Mouse (Mus musculus) heart, embryonic 11.5 days (tissue): ENCODE measurements around the gene Olfr1132. TPM values are rescaled to one million over a fixed set of nuclear protein-coding genes. Genes with fewer than 3 reads are reported as not detected.
"Not testable (repeated sequence)": the region's sequence is repeated elsewhere in the genome, so short reads cannot be mapped to it uniquely, and the experiment has no call there.

Experiments used
- ATAC-seq: fragments of 200-750 bp; cut with Nextera tagmentation; replicated peaks from 2 replicates; pipeline ENCODE4 v1.8.0; 2017; ENCODE audit warnings: moderate library complexity; ENCODE audit not compliant: insufficient number of reproducible peaks, low FRiP score, low TSS enrichment
- H3K27ac ChIP-seq: fragments of 300-500 bp; sonication (generic); 2 replicates; pipeline ENCODE4 v1.5.1; 2014; ENCODE audit warnings: mild to moderate bottlenecking, low read depth, low read length
- H3K27me3 ChIP-seq: fragments of 300-500 bp; sonication (generic); 2 replicates; pipeline ENCODE4 v1.6.1; 2014; ENCODE audit warnings: mild to moderate bottlenecking, low read length, mixed read lengths; ENCODE audit not compliant: control insufficient read depth, insufficient read depth
- H3K36me3 ChIP-seq: fragments of 300-500 bp; sonication (generic); 2 replicates; pipeline ENCODE4 v1.6.1; 2014; ENCODE audit warnings: mild to moderate bottlenecking, low read length, moderate library complexity, mixed read lengths; ENCODE audit not compliant: control insufficient read depth, insufficient read depth
- H3K4me1 ChIP-seq: fragments of 300-500 bp; sonication (generic); 2 replicates; pipeline ENCODE4 v1.6.1; 2014; ENCODE audit warnings: low read length; ENCODE audit not compliant: control insufficient read depth, insufficient read depth
- H3K4me2 ChIP-seq: fragments of 300-500 bp; sonication (generic); 2 replicates; pipeline ENCODE4 v1.6.1; 2014; ENCODE audit warnings: mild to moderate bottlenecking, moderate library complexity
- H3K4me3 ChIP-seq: fragments of 300-500 bp; sonication (generic); 2 replicates; pipeline ENCODE4 v1.5.1; 2014; ENCODE audit warnings: low read depth, low read length
- H3K9ac ChIP-seq: fragments of 300-500 bp; sonication (generic); 2 replicates; pipeline ENCODE4 v1.6.1; 2014; ENCODE audit warnings: mild to moderate bottlenecking, low read depth, low read length, moderate library complexity
- H3K9me3 ChIP-seq: fragments of 300-500 bp; sonication (generic); replicated peaks from 2 replicates; pipeline ENCODE4 v1.6.1; 2016; ENCODE audit warnings: low read length; ENCODE audit not compliant: control insufficient read depth
- WGBS: fragments of 180-500 bp; shearing (Covaris S2); extraction: QIAGEN DNeasy Blood & Tissue Kit; methylation state at CpG from one replicate; pipeline ENCODE4 v1.1.7; 2014; ENCODE audit not compliant: insufficient replicate concordance; 5-methylcytosine and 5-hydroxymethylcytosine counted together
- polyA plus RNA-seq: library from polyadenylated mRNA; unstranded; fragments of >200 nt; fragmentation: Nextera tagmentation; extraction: Ambion mirVana; gene quantifications from 2 replicates; pipeline ENCODE4 v1.2.1, GENCODE M21; 2014

Olfr1132 gene
- not detected in 2 replicates for polyA plus RNA-seq

- Histone ChIP-seq H3K4me1 (no peaks in the 10 kb centered on the region), H3K27me3 (no peaks in the 10 kb centered on the region), H3K4me2 (no peak within 1 kb of the TSS), H3K36me3 (no peaks in the 10 kb centered on the region), H3K27ac (no peak within 1 kb of the TSS), H3K9me3 (no peaks in the 10 kb centered on the region), H3K4me3 (no peak within 1 kb of the TSS), H3K9ac (no peak within 1 kb of the TSS)
- no peak for ATAC-seq
These were observed at the start of gene Olfr1132 for GRCm38 (mm10) chr2:87637435-87637834. Gene Olfr1132 (minus strand): TSS chr2:87637535.

- no peak for ATAC-seq
- Histone ChIP-seq H3K9me3 (no peaks in the 10 kb centered on the region), H3K4me1 (no peaks in the 10 kb centered on the region), H3K9ac (no peak within 1 kb of the TSS), H3K4me2 (no peak within 1 kb of the TSS), H3K27ac (no peak within 1 kb of the TSS), H3K36me3 (no peaks in the 10 kb centered on the region), H3K27me3 (no peaks in the 10 kb centered on the region), H3K4me3 (no peak within 1 kb of the TSS)
- 19% methylated on average over 1 of the region's 1 CpGs for WGBS
These were observed 36.2 kb upstream of the Olfr1132 start, which contains the start of gene Olfr1135 for GRCm38 (mm10) chr2:87673564-87673963. Gene Olfr1135 (minus strand): TSS chr2:87673664.

GRCm38 (mm10) chr2:87658360-87658759 lies 21.0 kb upstream of the Olfr1132 start, which contains the start of gene Olfr1134:
Gene Olfr1134 (minus strand): TSS chr2:87658460.
- H3K4me3 ChIP-seq: no peak within 1 kb of the TSS
- no peaks in the 10 kb centered on the region for H3K9me3 ChIP-seq
- WGBS: 71% methylated on average over 2 of the region's 2 CpGs
- H3K27me3 ChIP-seq: no peaks in the 10 kb centered on the region
- no peak for ATAC-seq
- no peak within 1 kb of the TSS for H3K27ac ChIP-seq
- H3K36me3 ChIP-seq: no peaks in the 10 kb centered on the region
- H3K4me1 ChIP-seq: no peaks in the 10 kb centered on the region
- no peak within 1 kb of the TSS for H3K9ac ChIP-seq
- no peak within 1 kb of the TSS for H3K4me2 ChIP-seq

GRCm38 (mm10) chr2:87647274-87647673 lies 9.9 kb upstream of the Olfr1132 start, which contains the start of gene Olfr1133:
Gene Olfr1133 (minus strand): TSS chr2:87647374.
- Histone ChIP-seq H3K4me3 (no peak within 1 kb of the TSS), H3K4me2 (no peak within 1 kb of the TSS), H3K36me3 (no peaks in the 10 kb centered on the region), H3K9me3 (no peaks in the 10 kb centered on the region), H3K4me1 (no peaks in the 10 kb centered on the region), H3K27me3 (no peaks in the 10 kb centered on the region), H3K9ac (no peak within 1 kb of the TSS), H3K27ac (no peak within 1 kb of the TSS)
- no peak for ATAC-seq

GRCm38 (mm10) chr2:87642441-87642840 lies 5.1 kb upstream of the Olfr1132 start:
- ATAC-seq: no peak
- Histone ChIP-seq H3K4me1 (no peaks in the 10 kb centered on the region), H3K27ac (no peak overlapping the region), H3K9me3 (no peaks in the 10 kb centered on the region), H3K36me3 (no peaks in the 10 kb centered on the region), H3K4me2 (no peak overlapping the region), H3K4me3 (no peak overlapping the region), H3K27me3 (no peaks in the 10 kb centered on the region), H3K9ac (no peak overlapping the region)

GRCm38 (mm10) chr2:87626804-87627203 lies 10.5 kb downstream of the Olfr1132 start, which contains the start of gene Olfr1131:
Gene Olfr1131 (plus strand): TSS chr2:87627104.
- ATAC-seq: no peak
- H3K27ac ChIP-seq: no peak within 1 kb of the TSS
- 61% methylated on average over 3 of the region's 3 CpGs for WGBS
- no peaks in the 10 kb centered on the region for H3K9me3 ChIP-seq
- no peak within 1 kb of the TSS for H3K4me3 ChIP-seq
- no peaks in the 10 kb centered on the region for H3K4me1 ChIP-seq
- H3K9ac ChIP-seq: no peak within 1 kb of the TSS
- H3K4me2 ChIP-seq: no peak within 1 kb of the TSS
- no peaks in the 10 kb centered on the region for H3K36me3 ChIP-seq
- no peaks in the 10 kb centered on the region for H3K27me3 ChIP-seq

- not testable (repeated sequence) for H3K4me2 ChIP-seq
These were observed 31.4 kb downstream of the Olfr1132 start, which contains the start of gene Olfr1130 for GRCm38 (mm10) chr2:87605912-87606311. Gene Olfr1130 (plus strand): TSS chr2:87606212.

More at GRCm38 (mm10) chr2:87605912-87606311, 31.4 kb downstream of the Olfr1132 start, which contains the start of gene Olfr1130:
- not testable (repeated sequence) for H3K4me3 ChIP-seq, H3K9me3 ChIP-seq, H3K27ac ChIP-seq, H3K36me3 ChIP-seq, ATAC-seq, H3K27me3 ChIP-seq, H3K9ac ChIP-seq, H3K4me1 ChIP-seq

Other genes starting within 250 kb of the Olfr1132 start
- gene Olfr1123, start 220.9 kb downstream of the Olfr1132 start, polyA plus RNA-seq: not detected in 2 replicates
- gene Olfr1124, start 207.3 kb downstream of the Olfr1132 start, polyA plus RNA-seq: not detected in 2 replicates
- gene Olfr1126, start 183.6 kb downstream of the Olfr1132 start, polyA plus RNA-seq: not detected in 2 replicates
- gene Pramel7, start 140.4 kb downstream of the Olfr1132 start, polyA plus RNA-seq: not detected in 2 replicates
- gene Pramel6, start 131.0 kb downstream of the Olfr1132 start, polyA plus RNA-seq: not detected in 2 replicates
- gene Olfr153, start 105.7 kb downstream of the Olfr1132 start, polyA plus RNA-seq: not detected in 2 replicates
- gene Olfr1128, start 92.0 kb downstream of the Olfr1132 start, polyA plus RNA-seq: not detected in 2 replicates
- not detected in 2 replicates for gene Olfr1129, start 63.6 kb downstream of the Olfr1132 start, polyA plus RNA-seq
- gene Olfr1130, start 31.3 kb downstream of the Olfr1132 start, polyA plus RNA-seq: not detected in 2 replicates
- not detected in 2 replicates for gene Olfr1131, start 10.4 kb downstream of the Olfr1132 start, polyA plus RNA-seq
- gene Olfr1133, start 9.8 kb upstream of the Olfr1132 start, polyA plus RNA-seq: not detected in 2 replicates
- not detected in 2 replicates for gene Olfr1134, start 20.9 kb upstream of the Olfr1132 start, polyA plus RNA-seq
- not detected in 2 replicates for gene Olfr1135, start 36.1 kb upstream of the Olfr1132 start, polyA plus RNA-seq
- not detected in 2 replicates for gene Olfr1136, start 56.4 kb upstream of the Olfr1132 start, polyA plus RNA-seq
- not detected in 2 replicates for gene Olfr1137, start 75.6 kb upstream of the Olfr1132 start, polyA plus RNA-seq
- not detected in 2 replicates for gene Olfr1138, start 102.4 kb upstream of the Olfr1132 start, polyA plus RNA-seq
- gene Olfr1140, start 106.2 kb upstream of the Olfr1132 start, polyA plus RNA-seq: not detected in 2 replicates
- gene Olfr1141, start 116.5 kb upstream of the Olfr1132 start, polyA plus RNA-seq: not detected in 2 replicates
- gene Olfr152, start 141.9 kb upstream of the Olfr1132 start, polyA plus RNA-seq: not detected in 2 replicates
- gene Olfr1143, start 163.1 kb upstream of the Olfr1132 start, polyA plus RNA-seq: not detected in 2 replicates
- gene Olfr1145, start 172.3 kb upstream of the Olfr1132 start, polyA plus RNA-seq: not detected in 2 replicates
- not detected in 2 replicates for gene Olfr1148, start 193.0 kb upstream of the Olfr1132 start, polyA plus RNA-seq
- gene Olfr1150-ps1, start 206.5 kb upstream of the Olfr1132 start, polyA plus RNA-seq: not detected in 2 replicates
- gene Olfr1151, start 218.3 kb upstream of the Olfr1132 start, polyA plus RNA-seq: not detected in 2 replicates
- gene Olfr1152, start 229.0 kb upstream of the Olfr1132 start, polyA plus RNA-seq: not detected in 2 replicates